Mouse (Mus musculus): ENCODE data around the gene Cfap97. TPM values are rescaled to one million over a fixed set of nuclear protein-coding genes. Genes with fewer than 3 reads are reported as not detected.

The Cfap97 gene
- polyA plus RNA-seq, 1 experiment = 6.7 TPM

GRCm38 (mm10) chr8:46197673-46198072 lies 46.1 kb downstream of the Cfap97 start:
- TF ChIP-seq CTCF (IDR thresholded peaks at IDR 0.05; ENCODE audit: insufficient read depth, low read length) (no peak), POLR2A (IDR thresholded peaks at IDR 0.05; ENCODE audit: borderline replicate concordance, extremely low read depth, low read depth, low read length) (no peak)
- no peak for DNase-seq
- no peak overlapping the region for H3K4me3 ChIP-seq (replicated peaks; ENCODE audit: extremely low read depth, low read depth, low read length)
- no peaks in the 10 kb centered on the region for H3K4me1 ChIP-seq (ENCODE audit: control insufficient read depth, insufficient read depth, low read length)
- 87% methylated on average over 5 of the region's 5 CpGs for WGBS

GRCm38 (mm10) chr8:46202350-46202749 lies 50.8 kb downstream of the Cfap97 start:
- no peak for DNase-seq
- TF ChIP-seq CTCF (IDR thresholded peaks at IDR 0.05; ENCODE audit: insufficient read depth, low read length) = no peak
- TF ChIP-seq POLR2A (IDR thresholded peaks at IDR 0.05; ENCODE audit: borderline replicate concordance, extremely low read depth, low read depth, low read length) = no peak
- no peak overlapping the region for H3K4me3 ChIP-seq (replicated peaks; ENCODE audit: extremely low read depth, low read depth, low read length)
- no peaks in the 10 kb centered on the region for H3K4me1 ChIP-seq (ENCODE audit: control insufficient read depth, insufficient read depth, low read length)
- 91% methylated on average over 6 of the region's 6 CpGs for WGBS

DNA sequence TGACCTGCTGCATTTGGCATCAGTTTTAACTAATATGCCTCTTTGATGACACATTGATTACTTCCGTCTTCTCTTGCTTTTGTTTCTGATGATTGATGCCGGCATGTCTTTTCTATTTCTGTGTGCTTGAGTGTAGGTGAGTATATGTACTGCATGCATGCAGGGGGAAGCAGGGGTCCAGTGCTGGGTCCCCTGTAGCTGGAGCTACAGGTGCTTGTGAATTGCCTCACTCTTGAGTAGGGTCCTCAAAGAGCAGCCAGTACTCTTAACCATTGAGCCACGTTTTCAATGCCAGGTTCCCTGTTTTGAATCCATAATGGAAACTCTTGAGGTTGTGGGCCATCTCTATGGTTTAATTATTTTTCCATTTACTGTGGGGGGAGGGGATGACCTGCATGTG lies 52.7 kb downstream of the Cfap97 start:
- WGBS = 74% methylated on average over 3 of the region's 3 CpGs
- DNase-seq = no peak
- H3K4me3 ChIP-seq (replicated peaks; ENCODE audit: extremely low read depth, low read depth, low read length) = no peak overlapping the region
- H3K4me1 ChIP-seq (ENCODE audit: control insufficient read depth, insufficient read depth, low read length) = peaks cover under 1% of the 10 kb centered on the region; the same call in 1 of the 2 replicates
- no peak for TF ChIP-seq CTCF (IDR thresholded peaks at IDR 0.05; ENCODE audit: insufficient read depth, low read length)
- TF ChIP-seq POLR2A (IDR thresholded peaks at IDR 0.05; ENCODE audit: borderline replicate concordance, extremely low read depth, low read depth, low read length) = no peak

- DNase-seq = no peak
- Histone ChIP-seq H3K4me3 (replicated peaks; ENCODE audit: extremely low read depth, low read depth, low read length) (no peak overlapping the region), H3K4me1 (ENCODE audit: control insufficient read depth, insufficient read depth, low read length) (peaks cover 8% of the 10 kb centered on the region)
- no peak for TF ChIP-seq POLR2A (IDR thresholded peaks at IDR 0.05; ENCODE audit: borderline replicate concordance, extremely low read depth, low read depth, low read length)
- no peak for TF ChIP-seq CTCF (IDR thresholded peaks at IDR 0.05; ENCODE audit: insufficient read depth, low read length)
- WGBS = 72% methylated on average over 9 of the region's 9 CpGs
Measured at GRCm38 (mm10) chr8:46204974-46205640, 53.5 kb downstream of the Cfap97 start.

GRCm38 (mm10) chr8:46206107-46206506 lies 54.5 kb downstream of the Cfap97 start:
- no peak for DNase-seq
- TF ChIP-seq CTCF (IDR thresholded peaks at IDR 0.05; ENCODE audit: insufficient read depth, low read length) (no peak), POLR2A (IDR thresholded peaks at IDR 0.05; ENCODE audit: borderline replicate concordance, extremely low read depth, low read depth, low read length) (no peak)
- 82% methylated on average over 6 of the region's 6 CpGs for WGBS
- H3K4me3 ChIP-seq (replicated peaks; ENCODE audit: extremely low read depth, low read depth, low read length) = no peak overlapping the region
- peaks cover 9% of the 10 kb centered on the region for H3K4me1 ChIP-seq (ENCODE audit: control insufficient read depth, insufficient read depth, low read length)

- H3K4me3 ChIP-seq (replicated peaks; ENCODE audit: extremely low read depth, low read depth, low read length) = no peak overlapping the region
- TF ChIP-seq POLR2A (IDR thresholded peaks at IDR 0.05; ENCODE audit: borderline replicate concordance, extremely low read depth, low read depth, low read length) (no peak), CTCF (IDR thresholded peaks at IDR 0.05; ENCODE audit: insufficient read depth, low read length) (no peak)
- no peak for DNase-seq
- peaks cover 9% of the 10 kb centered on the region for H3K4me1 ChIP-seq (ENCODE audit: control insufficient read depth, insufficient read depth, low read length)
- 60% methylated on average over 12 of the region's 12 CpGs for WGBS
Measured at GRCm38 (mm10) chr8:46208354-46208753, 56.8 kb downstream of the Cfap97 start.

GRCm38 (mm10) chr8:46209057-46209456 lies 57.5 kb downstream of the Cfap97 start:
- Histone ChIP-seq H3K4me1 (ENCODE audit: control insufficient read depth, insufficient read depth, low read length) (peaks cover 9% of the 10 kb centered on the region), H3K4me3 (replicated peaks; ENCODE audit: extremely low read depth, low read depth, low read length) (no peak overlapping the region)
- DNase-seq = no peak
- TF ChIP-seq POLR2A (IDR thresholded peaks at IDR 0.05; ENCODE audit: borderline replicate concordance, extremely low read depth, low read depth, low read length) (no peak), CTCF (IDR thresholded peaks at IDR 0.05; ENCODE audit: insufficient read depth, low read length) (no peak)
- 81% methylated on average over 15 of the region's 15 CpGs for WGBS

DNA sequence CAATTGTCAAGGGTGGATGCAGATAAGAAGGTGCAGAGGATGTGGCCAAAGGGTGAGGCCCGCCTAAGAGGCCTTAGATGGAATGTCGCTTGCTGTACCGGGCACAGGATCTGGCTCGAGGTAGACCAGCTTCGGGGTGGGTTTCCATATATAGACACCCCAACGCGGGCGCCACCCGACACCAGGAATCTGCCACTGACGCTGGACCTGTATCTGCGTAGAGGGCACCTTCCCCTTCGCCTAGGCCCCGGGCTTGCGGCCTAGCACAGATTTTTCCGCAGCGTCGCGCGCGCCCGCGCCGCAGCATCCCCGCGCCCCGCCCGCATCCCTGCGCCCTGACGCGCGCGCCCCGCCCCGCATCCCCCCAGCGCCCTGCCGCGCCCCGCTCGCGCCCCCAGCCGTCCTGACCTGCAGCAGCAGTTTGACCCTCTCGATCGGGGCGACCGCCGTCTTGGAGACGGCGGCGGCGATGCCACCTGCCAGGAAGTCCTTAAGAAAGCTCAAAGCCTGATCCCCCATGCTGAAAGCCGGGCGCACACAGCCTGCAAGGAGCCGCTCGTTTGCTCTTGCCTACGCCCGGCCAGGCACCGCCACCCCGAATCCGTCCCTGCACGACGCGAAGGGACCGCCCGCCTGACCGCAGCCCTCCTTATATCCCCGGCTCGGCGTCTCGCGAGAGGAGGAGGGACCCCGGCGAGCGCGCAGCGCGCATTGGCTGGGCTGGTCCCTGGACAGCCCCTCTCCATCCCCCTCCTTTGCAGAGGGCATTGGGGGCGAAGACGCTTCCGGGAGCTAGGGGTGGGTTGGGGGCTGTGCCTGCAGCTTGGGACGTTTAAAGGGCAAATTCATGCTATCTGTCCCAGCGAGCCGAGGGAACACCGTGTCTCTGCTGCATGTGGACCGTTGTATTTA lies 59.1 kb downstream of the Cfap97 start, which contains the start of gene Slc25a4:
Gene Slc25a4 (minus strand): TSS at position 881 of the 912 bp plus-strand sequence.
- WGBS = under 1% methylated on average over 84 of the region's 84 CpGs
- TF ChIP-seq POLR2A (IDR thresholded peaks at IDR 0.05; ENCODE audit: borderline replicate concordance, extremely low read depth, low read depth, low read length) = peak; percentile 99
- no peak for TF ChIP-seq CTCF (IDR thresholded peaks at IDR 0.05; ENCODE audit: insufficient read depth, low read length)
- peak; percentile 96 for DNase-seq
- Histone ChIP-seq H3K4me3 (replicated peaks; ENCODE audit: extremely low read depth, low read depth, low read length) (peak within 1 kb of the TSS; percentile 88), H3K4me1 (ENCODE audit: control insufficient read depth, insufficient read depth, low read length) (peaks cover 9% of the 10 kb centered on the region)

DNA sequence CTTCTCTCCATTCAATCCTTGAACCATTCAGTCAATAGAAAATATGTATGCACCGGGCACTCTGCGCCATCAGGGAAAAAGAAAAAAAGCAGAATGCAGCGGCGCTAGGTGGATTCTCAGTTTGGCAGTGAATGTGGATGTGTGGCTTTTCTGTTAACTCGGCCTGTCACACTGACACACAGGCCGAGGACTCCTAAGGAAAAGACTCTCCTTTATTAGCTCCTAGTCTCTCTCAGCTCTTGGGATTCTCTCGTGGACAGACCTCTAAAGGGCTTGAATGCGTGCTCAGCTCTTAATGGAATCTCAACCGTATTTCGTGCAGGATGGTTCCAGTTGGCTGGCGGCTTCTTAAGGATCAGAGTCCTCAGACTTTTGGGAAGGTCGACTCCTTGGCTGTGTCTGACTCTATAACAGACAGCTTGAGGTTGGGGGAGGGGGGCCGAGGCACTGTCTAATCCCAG lies 60.1 kb downstream of the Cfap97 start:
- peaks cover 9% of the 10 kb centered on the region for H3K4me1 ChIP-seq (ENCODE audit: control insufficient read depth, insufficient read depth, low read length)
- no peak for TF ChIP-seq POLR2A (IDR thresholded peaks at IDR 0.05; ENCODE audit: borderline replicate concordance, extremely low read depth, low read depth, low read length)
- no peak for DNase-seq
- WGBS = 24% methylated on average over 13 of the region's 13 CpGs
- H3K4me3 ChIP-seq (replicated peaks; ENCODE audit: extremely low read depth, low read depth, low read length) = no peak overlapping the region

All from lung, adult 2 months (tissue).